Mouse (Mus musculus) lung, embryonic 14.5 days (tissue): Measurements from ENCODE around the gene Rpl37a. TPM values are rescaled to one million over a fixed set of nuclear protein-coding genes. Genes with fewer than 3 reads are reported as not detected.

Experiments used
- ATAC-seq: fragments of 200-750 bp; cut with Nextera tagmentation; 2 replicates; pipeline ENCODE4 v1.8.0; 2017; ENCODE audit warnings: mild to moderate bottlenecking, moderate TSS enrichment, moderate library complexity; ENCODE audit not compliant: insufficient read depth
- DNase-seq: peaks from one replicate; pipeline ENCODE4 v3.0.0-alpha.2; 2015
- H3K27ac ChIP-seq: fragments of 300-500 bp; sonication (generic); 2 replicates; pipeline ENCODE4 v1.5.1; 2014; ENCODE audit warnings: low read depth, mild to moderate bottlenecking, moderate library complexity
- H3K27me3 ChIP-seq: fragments of 300-500 bp; sonication (generic); 2 replicates; pipeline ENCODE4 v1.6.1; 2014; ENCODE audit warnings: low read length, control low read depth; ENCODE audit not compliant: insufficient read depth
- H3K36me3 ChIP-seq: fragments of 300-500 bp; sonication (generic); 2 replicates; pipeline ENCODE4 v1.6.1; 2014; ENCODE audit warnings: control low read depth; ENCODE audit not compliant: insufficient read depth
- H3K4me1 ChIP-seq: fragments of 300-500 bp; sonication (generic); 2 replicates; pipeline ENCODE4 v1.6.1; 2014; ENCODE audit warnings: antibody characterized with exemption, control low read depth; ENCODE audit not compliant: insufficient read depth
- H3K4me2 ChIP-seq: fragments of 300-500 bp; sonication (generic); 2 replicates; pipeline ENCODE4 v1.6.1; 2014; ENCODE audit warnings: mild to moderate bottlenecking
- H3K4me3 ChIP-seq: fragments of 300-500 bp; sonication (generic); 2 replicates; pipeline ENCODE4 v1.5.1; 2014; ENCODE audit warnings: low read depth, low read length
- H3K9ac ChIP-seq: fragments of 300-500 bp; sonication (generic); 2 replicates; pipeline ENCODE4 v1.6.1; 2014
- H3K9me3 ChIP-seq: fragments of 300-500 bp; sonication (generic); 2 replicates; pipeline ENCODE4 v1.6.1; 2016; ENCODE audit warnings: low read depth, low read length, control low read depth
- CTCF ChIP-seq: IDR thresholded peaks from 2 replicates; pipeline ENCODE4 v1.5.1; 2016; ENCODE audit warnings: antibody characterized with exemption, low read depth
- WGBS: fragments of 180-500 bp; shearing (Covaris S2); extraction: QIAGEN DNeasy Blood & Tissue Kit; methylation state at CpG from one replicate; pipeline ENCODE4 v1.1.7; 2014; 5-methylcytosine and 5-hydroxymethylcytosine counted together
- polyA plus RNA-seq: library from polyadenylated mRNA; unstranded; fragments of >200 nt; fragmentation: Nextera tagmentation; extraction: Ambion mirVana; gene quantifications from 2 replicates; pipeline ENCODE4 v1.2.1, GENCODE M21; 2014

The Rpl37a gene
- polyA plus RNA-seq, 1 experiment from 2014 or later = 1,954 TPM

- no peak for TF ChIP-seq CTCF
- Histone ChIP-seq H3K9me3 (no peaks in the 10 kb centered on the region), H3K4me3 (no peak overlapping the region), H3K4me1 (peaks cover 7% of the 10 kb centered on the region; the same call in 1 of the 2 replicates), H3K9ac (no peak overlapping the region), H3K4me2 (no peak overlapping the region), H3K36me3 (peaks cover 47% of the 10 kb centered on the region), H3K27ac (no peak overlapping the region), H3K27me3 (no peaks in the 10 kb centered on the region)
- 62% methylated on average over 4 of the region's 4 CpGs for WGBS
- no peak for ATAC-seq
- no peak for DNase-seq
Measured at GRCm38 (mm10) chr1:72714547-72714946, 3.5 kb downstream of the Rpl37a start.

DNA sequence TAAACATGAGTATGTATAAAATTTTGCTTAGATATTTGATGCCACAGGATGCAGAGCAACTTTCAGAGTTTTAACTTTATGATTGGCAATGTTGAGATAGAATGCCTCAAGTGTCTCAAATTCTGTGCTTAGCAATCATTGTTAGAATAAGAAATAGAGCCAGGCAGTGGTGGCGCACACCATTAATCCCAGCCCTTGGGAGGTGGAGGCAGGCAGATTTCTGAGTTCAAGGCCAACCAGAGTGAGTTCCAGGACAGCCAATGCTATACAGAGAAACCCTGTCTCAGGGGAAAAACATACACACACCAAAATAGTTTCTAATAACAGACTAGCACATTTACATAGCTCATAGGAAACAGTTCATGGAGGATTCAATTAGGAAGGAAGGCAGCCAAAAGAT lies 4.0 kb downstream of the Rpl37a start:
- H3K36me3 ChIP-seq = peaks cover 47% of the 10 kb centered on the region
- H3K9ac ChIP-seq = no peak overlapping the region
- H3K27ac ChIP-seq = no peak overlapping the region
- no peaks in the 10 kb centered on the region for H3K27me3 ChIP-seq
- WGBS = 97% methylated on average over 1 of the region's 1 CpGs
- no peak overlapping the region for H3K4me3 ChIP-seq
- DNase-seq (no peak), ATAC-seq (no peak)
- H3K4me1 ChIP-seq = peaks cover 7% of the 10 kb centered on the region; the same call in 1 of the 2 replicates
- no peak for TF ChIP-seq CTCF
- H3K4me2 ChIP-seq = no peak overlapping the region
- H3K9me3 ChIP-seq = no peaks in the 10 kb centered on the region

DNA sequence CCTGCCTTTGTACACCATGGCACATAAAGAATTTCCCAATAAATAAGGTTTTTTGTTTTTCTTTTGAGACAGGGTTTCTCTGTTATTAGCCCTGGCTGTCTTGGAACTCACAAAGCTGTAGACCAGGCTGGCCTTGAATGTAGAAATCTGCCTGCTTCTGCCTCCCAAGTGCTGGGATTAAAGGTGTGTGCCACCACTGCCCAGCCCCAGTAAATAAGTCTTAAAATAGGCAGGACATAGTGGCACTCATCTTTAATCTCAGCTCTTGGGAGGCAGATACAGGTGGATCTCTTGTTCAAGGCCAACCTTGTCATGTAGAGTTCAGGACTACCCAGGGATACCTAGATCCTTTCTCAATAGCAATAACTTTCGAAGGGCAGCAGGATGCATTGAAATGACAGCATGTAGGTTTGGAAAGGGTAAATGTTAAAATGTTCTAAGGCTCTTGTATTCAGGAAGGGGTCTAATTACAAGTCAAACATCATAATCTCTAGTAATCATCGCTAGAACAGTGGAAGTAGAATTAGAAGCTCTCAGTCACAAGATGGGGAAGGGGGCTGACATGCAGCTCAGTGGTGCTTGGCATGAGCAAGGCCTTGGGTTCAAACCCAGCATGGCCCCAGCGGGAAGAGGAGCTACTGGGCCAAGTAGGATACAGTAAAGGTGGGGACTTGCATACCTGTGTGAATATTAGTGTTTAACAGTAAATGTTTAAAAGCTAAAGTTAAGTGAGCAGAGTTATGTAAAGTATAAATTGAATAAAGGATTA lies 4.7 kb downstream of the Rpl37a start:
- no peak for TF ChIP-seq CTCF
- Histone ChIP-seq H3K9ac (no peak overlapping the region), H3K27me3 (no peaks in the 10 kb centered on the region), H3K9me3 (no peaks in the 10 kb centered on the region), H3K27ac (no peak overlapping the region), H3K4me3 (no peak overlapping the region), H3K36me3 (peaks cover 52% of the 10 kb centered on the region), H3K4me1 (peaks cover 7% of the 10 kb centered on the region; the same call in 1 of the 2 replicates), H3K4me2 (no peak overlapping the region)
- no peak for ATAC-seq
- 67% methylated on average over 3 of the region's 3 CpGs for WGBS
- DNase-seq = no peak

GRCm38 (mm10) chr1:72716421-72716820 lies 5.3 kb downstream of the Rpl37a start:
- Histone ChIP-seq H3K9ac (no peak overlapping the region), H3K4me3 (no peak overlapping the region), H3K27me3 (no peaks in the 10 kb centered on the region), H3K4me1 (peaks cover 7% of the 10 kb centered on the region; the same call in 1 of the 2 replicates), H3K9me3 (no peaks in the 10 kb centered on the region), H3K27ac (no peak overlapping the region), H3K4me2 (no peak overlapping the region), H3K36me3 (peaks cover 52% of the 10 kb centered on the region)
- WGBS = 46% methylated on average over 2 of the region's 2 CpGs
- no peak for TF ChIP-seq CTCF
- ATAC-seq (no peak), DNase-seq (no peak)

DNA sequence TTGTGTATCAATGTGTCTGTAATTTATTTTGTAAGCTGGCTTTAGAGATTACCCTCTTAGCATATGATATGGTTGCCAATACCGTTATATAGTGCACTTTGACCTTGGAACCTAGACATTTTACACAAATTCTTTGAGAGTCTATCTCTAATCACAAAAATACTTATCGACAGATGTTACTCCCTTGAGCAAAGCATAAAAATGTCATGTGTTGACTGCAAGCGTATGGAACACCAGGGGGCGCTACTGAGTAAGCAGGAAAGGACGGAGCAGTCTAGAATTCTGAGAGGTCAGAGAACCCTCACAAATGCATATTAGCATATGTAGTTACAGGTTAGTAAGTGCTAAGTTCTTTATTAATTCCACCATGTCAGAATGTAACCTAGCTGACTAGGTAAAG lies 5.8 kb downstream of the Rpl37a start:
- ATAC-seq = no peak; the same call in 1 of the 2 replicates

GRCm38 (mm10) chr1:72717540-72717939 lies 6.5 kb downstream of the Rpl37a start:
- Histone ChIP-seq H3K27ac (no peak overlapping the region), H3K4me1 (peaks cover 6% of the 10 kb centered on the region; the same call in 1 of the 2 replicates), H3K4me2 (no peak overlapping the region), H3K36me3 (peaks cover 47% of the 10 kb centered on the region), H3K9ac (no peak overlapping the region), H3K4me3 (no peak overlapping the region), H3K27me3 (no peaks in the 10 kb centered on the region), H3K9me3 (no peaks in the 10 kb centered on the region)
- no peak for ATAC-seq
- DNase-seq = no peak
- 81% methylated on average over 7 of the region's 7 CpGs for WGBS
- no peak for TF ChIP-seq CTCF

More for the DNA sequence above, 5.8 kb downstream of the Rpl37a start:
- Histone ChIP-seq H3K4me3 (no peak overlapping the region), H3K4me1 (peaks cover 7% of the 10 kb centered on the region; the same call in 1 of the 2 replicates), H3K27me3 (no peaks in the 10 kb centered on the region), H3K27ac (no peak overlapping the region), H3K9me3 (no peaks in the 10 kb centered on the region), H3K9ac (no peak overlapping the region), H3K36me3 (peaks cover 52% of the 10 kb centered on the region), H3K4me2 (no peak overlapping the region)
- DNase-seq = peak; percentile 91
- TF ChIP-seq CTCF = peak; percentile 98
- 10% methylated on average over 5 of the region's 5 CpGs for WGBS

- no peak overlapping the region for H3K4me2 ChIP-seq
- no peaks in the 10 kb centered on the region for H3K27me3 ChIP-seq
- peak; percentile 85 for TF ChIP-seq CTCF
- ATAC-seq (peak; percentile 58; the same call in 1 of the 2 replicates), DNase-seq (peak; percentile 87)
- peak overlapping the region; percentile 42; the same call in 1 of the 2 replicates for H3K27ac ChIP-seq
- H3K4me3 ChIP-seq = no peak overlapping the region
- H3K9me3 ChIP-seq = no peaks in the 10 kb centered on the region
- H3K4me1 ChIP-seq = no peaks in the 10 kb centered on the region
- H3K9ac ChIP-seq = no peak overlapping the region
- 27% methylated on average over 5 of the region's 5 CpGs for WGBS
- H3K36me3 ChIP-seq = peaks cover 34% of the 10 kb centered on the region
Measured at GRCm38 (mm10) chr1:72718846-72719245, 7.8 kb downstream of the Rpl37a start.
